Comparison of ENCODE assay signal across 18 mouse cellular contexts in the genomic region with DNA sequence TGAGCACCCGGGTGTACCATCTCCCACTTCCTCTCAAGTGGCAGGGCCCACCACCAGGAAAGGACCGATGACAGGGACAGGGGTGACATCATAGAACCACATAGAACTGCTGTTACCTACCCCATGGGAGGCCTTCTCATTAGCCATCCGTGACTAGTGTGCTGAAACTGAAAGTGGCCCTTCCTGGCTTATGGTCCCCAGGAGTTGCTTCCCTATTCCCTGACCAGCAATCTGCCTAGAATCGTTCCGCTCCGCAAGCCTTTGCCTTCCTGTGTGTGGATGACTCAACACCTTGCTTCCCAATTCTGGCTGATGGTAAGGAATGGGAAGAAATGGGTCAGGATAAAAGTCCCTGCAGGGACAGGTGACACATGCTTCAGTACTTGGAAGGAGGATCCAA. TPM values are rescaled to one million over a fixed set of nuclear protein-coding genes. Genes with fewer than 3 reads are reported as not detected.
DNase-seq lines count a peak whose midpoint lies in the region; ATAC-seq and TF ChIP-seq lines count a peak whose summit lies in the region.
"Had no signal": no experiment of that assay in that cellular context is flagged by ENCODE, and none has a peak within 500 bp of the region (broad histone marks: within the 10 kb centered on the region; RNA-seq: fewer than 3 reads in every experiment).

No protein-coding gene starts in this region.

- H3K4me2 ChIP-seq in stomach, embryonic 16.5 days (ENCODE audit: low read depth, low read length) = no peak overlapping the region
- no peak overlapping the region for H3K4me2 ChIP-seq in stomach, postnatal 0 days (replicated peaks; ENCODE audit: low read depth)
- H3K4me2 ChIP-seq: limb, embryonic 13.5 days; lung, embryonic 15.5 days; midbrain, embryonic 11.5 days; stomach, embryonic 15.5 days had no signal

- no peaks in the 10 kb centered on the region for H3K36me3 ChIP-seq in stomach, embryonic 16.5 days (ENCODE audit: control insufficient read depth, insufficient read depth, low read length)
- H3K36me3 ChIP-seq in stomach, postnatal 0 days (ENCODE audit: control insufficient read depth, insufficient read depth, low read length) = no peaks in the 10 kb centered on the region
- no peaks in the 10 kb centered on the region for H3K36me3 ChIP-seq in macrophage (ENCODE audit: inconsistent target)
- H3K36me3 ChIP-seq in limb, embryonic 10.5 days = no peaks in the 10 kb centered on the region
- H3K36me3 ChIP-seq: hindbrain, embryonic 10.5 days; limb, embryonic 13.5 days; lung, embryonic 15.5 days; stomach, embryonic 15.5 days had no signal

- H3K27ac ChIP-seq in stomach, embryonic 16.5 days (ENCODE audit: low read length) = no peak overlapping the region
- H3K27ac ChIP-seq in stomach, postnatal 0 days (replicated peaks) = no peak overlapping the region
- peak overlapping the region; percentile 28 for H3K27ac ChIP-seq in macrophage
- H3K27ac ChIP-seq in limb, embryonic 10.5 days = no peak overlapping the region
- H3K27ac ChIP-seq: hindbrain, embryonic 10.5 days; limb, embryonic 13.5 days; lung, embryonic 15.5 days; stomach, embryonic 15.5 days had no signal

- H3K9ac ChIP-seq in stomach, embryonic 16.5 days (ENCODE audit: low read length) = 0 out of 2 replicates have a peak overlapping the region, but pooled peaks have one; percentile 43
- H3K9ac ChIP-seq in stomach, postnatal 0 days (ENCODE audit: low read length) = no peak overlapping the region
- H3K9ac ChIP-seq: limb, embryonic 13.5 days; lung, embryonic 15.5 days; stomach, embryonic 15.5 days had no signal

- H3K4me1 ChIP-seq in stomach, embryonic 16.5 days (ENCODE audit: control insufficient read depth, insufficient read depth, low read length) = no peaks in the 10 kb centered on the region
- H3K4me1 ChIP-seq in stomach, postnatal 0 days (replicated peaks; ENCODE audit: control insufficient read depth, insufficient read depth) = no peaks in the 10 kb centered on the region
- H3K4me1 ChIP-seq in limb, embryonic 10.5 days = no peaks in the 10 kb centered on the region
- H3K4me1 ChIP-seq: limb, embryonic 13.5 days; lung, embryonic 15.5 days; stomach, embryonic 15.5 days had no signal

- H3K27me3 ChIP-seq in stomach, embryonic 16.5 days (ENCODE audit: control insufficient read depth, insufficient read depth, low read length) = no peaks in the 10 kb centered on the region
- H3K27me3 ChIP-seq in stomach, postnatal 0 days (ENCODE audit: control insufficient read depth, insufficient read depth, low read length) = no peaks in the 10 kb centered on the region
- H3K27me3 ChIP-seq in limb, embryonic 10.5 days (ENCODE audit: low read depth, poor library complexity, severe bottlenecking) = no peaks in the 10 kb centered on the region
- H3K27me3 ChIP-seq: limb, embryonic 13.5 days; lung, embryonic 15.5 days; stomach, embryonic 15.5 days had no signal

- TF ChIP-seq EP300 in stomach, postnatal 0 days (optimal IDR thresholded peaks at IDR 0.05) = no peak

- no peaks in the 10 kb centered on the region for H3K79me2 ChIP-seq in macrophage (ENCODE audit: inconsistent target)

- no peak for ATAC-seq in cerebellum, adult (ENCODE audit: insufficient number of reproducible peaks, low FRiP score, low TSS enrichment)
- ATAC-seq in stomach, embryonic 16.5 days (ENCODE audit: insufficient read depth, low FRiP score) = no peak
- no peak for ATAC-seq in stomach, postnatal 0 days (ENCODE audit: low FRiP score, low TSS enrichment)
- ATAC-seq: forebrain, embryonic 14.5 days; intestine, embryonic 16.5 days had no signal

- no peak for TF ChIP-seq CTCF in stomach, postnatal 0 days (IDR thresholded peaks at IDR 0.05; ENCODE audit: low read depth)

- no peak overlapping the region for H3K4me3 ChIP-seq in stomach, embryonic 16.5 days (replicated peaks; ENCODE audit: low read length)
- no peak overlapping the region for H3K4me3 ChIP-seq in stomach, postnatal 0 days (ENCODE audit: low read depth, low read length)
- no peak overlapping the region for H3K4me3 ChIP-seq in macrophage (ENCODE audit: inconsistent target)
- H3K4me3 ChIP-seq in limb, embryonic 10.5 days = no peak overlapping the region
- H3K4me3 ChIP-seq: hindbrain, embryonic 10.5 days; limb, embryonic 13.5 days; lung, embryonic 15.5 days; stomach, embryonic 15.5 days had no signal

- no peaks in the 10 kb centered on the region for H3K9me3 ChIP-seq in stomach, embryonic 16.5 days (replicated peaks; ENCODE audit: control insufficient read depth, low read length)
- H3K9me3 ChIP-seq in stomach, postnatal 0 days (ENCODE audit: control insufficient read depth, low read length) = no peaks in the 10 kb centered on the region
- H3K9me3 ChIP-seq in limb, embryonic 10.5 days (replicated peaks) = no peaks in the 10 kb centered on the region
- H3K9me3 ChIP-seq: hindbrain, embryonic 10.5 days; limb, embryonic 13.5 days; lung, embryonic 15.5 days; stomach, embryonic 15.5 days had no signal

- WGBS in stomach, embryonic 16.5 days = 67% methylated on average over 6 of the region's 6 CpGs
- WGBS in stomach, postnatal 0 days = 67% methylated on average over 6 of the region's 6 CpGs
- WGBS in macrophage (ENCODE audit: missing documents) = 4% methylated on average over 6 of the region's 6 CpGs
- WGBS in limb, embryonic 10.5 days = 75% methylated on average over 6 of the region's 6 CpGs

- DNase-seq in cerebellum, adult 9-11 months = peak; percentile 43
- no peak for DNase-seq in stomach, postnatal 0 days (ENCODE audit: low spot score)
- DNase-seq in layer of hippocampus, postnatal 36 days = no peak
- DNase-seq in limb, embryonic 10.5 days (ENCODE audit: low spot score) = no peak
- no peak for DNase-seq in kidney, postnatal 25 days
- DNase-seq: gastrocnemius, postnatal 14 days; thymus, postnatal 4 days had no signal

RNA-seq across cellular contexts. Expression of a gene that starts 15.9 kb away (rescaled TPM):
- polyA plus RNA-seq in stomach, embryonic 16.5 days (2015; fragmentation: Nextera tagmentation; extraction: Ambion mirVana) = 96.8 and 106 TPM in 2 replicates
- 74.0 and 77.2 TPM in 2 replicates for polyA plus RNA-seq in stomach, postnatal 0 days (2015; fragmentation: Nextera tagmentation; extraction: Ambion mirVana)
- total RNA-seq in macrophage (2018; cell fraction: chromatin; rRNA removed) = 10 to 100 TPM in 14 of 26 experiments, 1 to 10 TPM in 12; 2.8 to 27.5 (median 11.5) TPM
- 10 to 100 TPM; 19.4 to 37.0 (median 25.7) TPM for total RNA-seq in macrophage (2018; cell fraction: cytosol; rRNA removed)
- 10 to 100 TPM in 18 of 26 experiments, 1 to 10 TPM in 8; 5.3 to 30.1 (median 12.5) TPM for total RNA-seq in macrophage (2018; cell fraction: nucleus; rRNA removed)
- polyA plus RNA-seq in macrophage (2018) = 24.6 to 32.9 TPM (median 27.4 TPM) in 3 replicates
- total RNA-seq in layer of hippocampus, postnatal 36 days (2021) = 10 to 100 TPM; 69.1 to 73.2 TPM
- 97.0 and 112 TPM in 2 replicates for polyA plus RNA-seq in limb, embryonic 10.5 days (2016; fragmentation: Nextera tagmentation; extraction: Ambion mirVana)

RNA-seq across cellular contexts. Expression of a gene that starts 16.4 kb away (rescaled TPM):
- polyA plus RNA-seq in stomach, embryonic 16.5 days (2015; fragmentation: Nextera tagmentation; extraction: Ambion mirVana) = 0.25 and 0.44 TPM in 2 replicates
- 0.49 and 0.52 TPM in 2 replicates for polyA plus RNA-seq in stomach, postnatal 0 days (2015; fragmentation: Nextera tagmentation; extraction: Ambion mirVana)
- total RNA-seq in macrophage (2018; cell fraction: chromatin; rRNA removed) = 100 to 1,000 TPM in 9 of 26 experiments, 10 to 100 TPM in 14, 1 to 10 TPM in 3; 5.2 to 320 (median 58.7) TPM
- total RNA-seq in macrophage (2018; cell fraction: cytosol; rRNA removed) = 10 to 100 TPM in 14 of 26 experiments, 1 to 10 TPM in 12; 6.7 to 97.4 (median 34.2) TPM
- 100 to 1,000 TPM in 12 of 26 experiments, 10 to 100 TPM in 14; 10.4 to 414 (median 73.6) TPM for total RNA-seq in macrophage (2018; cell fraction: nucleus; rRNA removed)
- 5.7 to 15.6 TPM (median 5.9 TPM) in 3 replicates for polyA plus RNA-seq in macrophage (2018)
- under 1 TPM; 0.28 to 0.60 TPM for total RNA-seq in layer of hippocampus, postnatal 36 days (2021)
- not detected in 2 replicates for polyA plus RNA-seq in limb, embryonic 10.5 days (2016; fragmentation: Nextera tagmentation; extraction: Ambion mirVana)
- polyA plus RNA-seq: forebrain, embryonic 14.5 days; heart, embryonic 14.5 days; limb, embryonic 13.5 days; midbrain, embryonic 11.5 days had no signal

RNA-seq across cellular contexts. Expression of a gene that starts 27.0 kb away (rescaled TPM):
- not detected in 2 replicates for polyA plus RNA-seq in stomach, embryonic 16.5 days (2015; fragmentation: Nextera tagmentation; extraction: Ambion mirVana)
- polyA plus RNA-seq in stomach, postnatal 0 days (2015; fragmentation: Nextera tagmentation; extraction: Ambion mirVana) = 0.11 TPM in 1 of 2 replicates, not detected in the other
- 10 to 100 TPM in 3 of 26 experiments, 1 to 10 TPM in 12, under 1 TPM in 6, not detected in 5; 0.55 to 11.3 (median 5.0) TPM for total RNA-seq in macrophage (2018; cell fraction: chromatin; rRNA removed)
- total RNA-seq in macrophage (2018; cell fraction: cytosol; rRNA removed) = 1 to 10 TPM in 11 of 26 experiments, under 1 TPM in 8, not detected in 7; 0.09 to 2.2 (median 1.1) TPM
- 1 to 10 TPM in 15 of 26 experiments, under 1 TPM in 5, not detected in 6; 0.35 to 8.7 (median 5.0) TPM for total RNA-seq in macrophage (2018; cell fraction: nucleus; rRNA removed)
- polyA plus RNA-seq in macrophage (2018) = 0.11 TPM in 1 of 3 replicates, not detected in the others
- total RNA-seq in layer of hippocampus, postnatal 36 days (2021) = not detected
- polyA plus RNA-seq in limb, embryonic 10.5 days (2016; fragmentation: Nextera tagmentation; extraction: Ambion mirVana) = not detected in 2 replicates
- total RNA-seq: gastrocnemius, postnatal 14 days had no signal
- polyA plus RNA-seq: forebrain, embryonic 14.5 days; heart, embryonic 14.5 days; intestine, embryonic 16.5 days; limb, embryonic 13.5 days; lung, embryonic 15.5 days; midbrain, embryonic 11.5 days; stomach, embryonic 15.5 days had no signal

RNA-seq across cellular contexts. Expression of a gene that starts 29.1 kb away (rescaled TPM):
- polyA plus RNA-seq in stomach, embryonic 16.5 days (2015; fragmentation: Nextera tagmentation; extraction: Ambion mirVana) = 30.9 and 31.9 TPM in 2 replicates
- 24.7 and 25.0 TPM in 2 replicates for polyA plus RNA-seq in stomach, postnatal 0 days (2015; fragmentation: Nextera tagmentation; extraction: Ambion mirVana)
- total RNA-seq in macrophage (2018; cell fraction: chromatin; rRNA removed) = 10 to 100 TPM in 24 of 26 experiments, 1 to 10 TPM in 2; 5.6 to 97.0 (median 55.0) TPM
- total RNA-seq in macrophage (2018; cell fraction: cytosol; rRNA removed) = 10 to 100 TPM; 24.8 to 48.8 (median 38.4) TPM
- 10 to 100 TPM in 25 of 26 experiments, 1 to 10 TPM in 1; 9.1 to 77.4 (median 46.5) TPM for total RNA-seq in macrophage (2018; cell fraction: nucleus; rRNA removed)
- 28.8 to 41.8 TPM (median 33.8 TPM) in 3 replicates for polyA plus RNA-seq in macrophage (2018)
- 10 to 100 TPM; 40.2 to 42.5 TPM for total RNA-seq in layer of hippocampus, postnatal 36 days (2021)
- 25.7 and 28.7 TPM in 2 replicates for polyA plus RNA-seq in limb, embryonic 10.5 days (2016; fragmentation: Nextera tagmentation; extraction: Ambion mirVana)

RNA-seq across cellular contexts. Expression of a gene that starts 38.8 kb away (rescaled TPM):
- 23.8 and 25.2 TPM in 2 replicates for polyA plus RNA-seq in stomach, embryonic 16.5 days (2015; fragmentation: Nextera tagmentation; extraction: Ambion mirVana)
- 26.8 and 29.4 TPM in 2 replicates for polyA plus RNA-seq in stomach, postnatal 0 days (2015; fragmentation: Nextera tagmentation; extraction: Ambion mirVana)
- 1 to 10 TPM in 25 of 26 experiments, under 1 TPM in 1; 0.80 to 6.3 (median 1.7) TPM for total RNA-seq in macrophage (2018; cell fraction: chromatin; rRNA removed)
- 1 to 10 TPM; 4.5 to 9.3 (median 7.0) TPM for total RNA-seq in macrophage (2018; cell fraction: cytosol; rRNA removed)
- 1 to 10 TPM; 1.2 to 5.4 (median 3.5) TPM for total RNA-seq in macrophage (2018; cell fraction: nucleus; rRNA removed)
- 1.4 to 11.0 TPM (median 6.6 TPM) in 3 replicates for polyA plus RNA-seq in macrophage (2018)
- total RNA-seq in layer of hippocampus, postnatal 36 days (2021) = 10 to 100 TPM; 14.7 to 14.9 TPM
- 65.4 and 73.3 TPM in 2 replicates for polyA plus RNA-seq in limb, embryonic 10.5 days (2016; fragmentation: Nextera tagmentation; extraction: Ambion mirVana)
